Mouse (Mus musculus): ENCODE measurements around the gene Ly6g6c.

Gene Ly6g6c

GRCm38 (mm10) chr17:35048932-35049440, 16.2 kb upstream of the Ly6g6c start:
- in situ Hi-C loops (cut with MboI; ENCODE audit: low pct_unique_long_range_greater_than_20kb in 1 of 2, low sequenced_read_pairs in 2 of 2, unreplicated experiment in 1 of 2), result no loop called here

GRCm38 (mm10) chr17:35049561-35050016, 15.6 kb upstream of the Ly6g6c start, which contains the start of gene Clic1:
Gene Clic1 (plus strand): TSS chr17:35049966.
- in situ Hi-C loops (cut with MboI; ENCODE audit: low pct_unique_long_range_greater_than_20kb in 1 of 2, low sequenced_read_pairs in 2 of 2, unreplicated experiment in 1 of 2), result no loop called here

- in situ Hi-C loops (cut with MboI; ENCODE audit: low pct_unique_long_range_greater_than_20kb in 1 of 2, low sequenced_read_pairs in 2 of 2, unreplicated experiment in 1 of 2), result no loop called here
Measured at GRCm38 (mm10) chr17:35050126-35050750, 14.9 kb upstream of the Ly6g6c start.

- in situ Hi-C loops (cut with MboI; ENCODE audit: low pct_unique_long_range_greater_than_20kb in 1 of 2, low sequenced_read_pairs in 2 of 2, unreplicated experiment in 1 of 2), result no loop called here
Measured at GRCm38 (mm10) chr17:35051156-35052086, 13.8 kb upstream of the Ly6g6c start.

- in situ Hi-C loops (cut with MboI; ENCODE audit: low pct_unique_long_range_greater_than_20kb in 1 of 2, low sequenced_read_pairs in 2 of 2, unreplicated experiment in 1 of 2), result no loop called here
Measured at GRCm38 (mm10) chr17:35052271-35052798, 12.9 kb upstream of the Ly6g6c start.

GRCm38 (mm10) chr17:35055691-35056495, 9.3 kb upstream of the Ly6g6c start:
- in situ Hi-C loops (cut with MboI; ENCODE audit: low pct_unique_long_range_greater_than_20kb in 1 of 2, low sequenced_read_pairs in 2 of 2, unreplicated experiment in 1 of 2), result no loop called here

- in situ Hi-C loops (cut with MboI; ENCODE audit: low pct_unique_long_range_greater_than_20kb in 1 of 2, low sequenced_read_pairs in 2 of 2, unreplicated experiment in 1 of 2), result no loop called here
Measured at GRCm38 (mm10) chr17:35057090-35057489, 8.1 kb upstream of the Ly6g6c start.

- in situ Hi-C loops (cut with MboI; ENCODE audit: low pct_unique_long_range_greater_than_20kb in 1 of 2, low sequenced_read_pairs in 2 of 2, unreplicated experiment in 1 of 2), result no loop called here
Measured at GRCm38 (mm10) chr17:35058316-35058715, 6.9 kb upstream of the Ly6g6c start.

GRCm38 (mm10) chr17:35058911-35059892, 6.0 kb upstream of the Ly6g6c start, which contains the start of gene Ddah2:
Gene Ddah2 (plus strand): TSS chr17:35059035.
- in situ Hi-C loops (cut with MboI; ENCODE audit: low pct_unique_long_range_greater_than_20kb in 1 of 2, low sequenced_read_pairs in 2 of 2, unreplicated experiment in 1 of 2), result no loop called here

- in situ Hi-C loops (cut with MboI; ENCODE audit: low pct_unique_long_range_greater_than_20kb in 1 of 2, low sequenced_read_pairs in 2 of 2, unreplicated experiment in 1 of 2), result no loop called here
Measured at GRCm38 (mm10) chr17:35060071-35060470, 5.1 kb upstream of the Ly6g6c start.

GRCm38 (mm10) chr17:35060737-35061297, 4.4 kb upstream of the Ly6g6c start:
- in situ Hi-C loops (cut with MboI; ENCODE audit: low pct_unique_long_range_greater_than_20kb in 1 of 2, low sequenced_read_pairs in 2 of 2, unreplicated experiment in 1 of 2), result no loop called here

- in situ Hi-C loops (cut with MboI; ENCODE audit: low pct_unique_long_range_greater_than_20kb in 1 of 2, low sequenced_read_pairs in 2 of 2, unreplicated experiment in 1 of 2), result no loop called here
Measured at GRCm38 (mm10) chr17:35061299-35061698, 3.9 kb upstream of the Ly6g6c start.

- in situ Hi-C loops (cut with MboI; ENCODE audit: low pct_unique_long_range_greater_than_20kb in 1 of 2, low sequenced_read_pairs in 2 of 2, unreplicated experiment in 1 of 2), result no loop called here
Measured at GRCm38 (mm10) chr17:35063466-35063865, 1.7 kb upstream of the Ly6g6c start.

GRCm38 (mm10) chr17:35064378-35064877, 760 bp upstream of the Ly6g6c start:
- in situ Hi-C loops (cut with MboI; ENCODE audit: low pct_unique_long_range_greater_than_20kb in 1 of 2, low sequenced_read_pairs in 2 of 2, unreplicated experiment in 1 of 2), result no loop called here

GRCm38 (mm10) chr17:35066084-35066483, 896 bp downstream of the Ly6g6c start, which contains the start of gene Mpig6b:
Gene Mpig6b (minus strand): TSS chr17:35066184.
- in situ Hi-C loops (cut with MboI; ENCODE audit: low pct_unique_long_range_greater_than_20kb in 1 of 2, low sequenced_read_pairs in 2 of 2, unreplicated experiment in 1 of 2), result no loop called here

- in situ Hi-C loops (cut with MboI; ENCODE audit: low pct_unique_long_range_greater_than_20kb in 1 of 2, low sequenced_read_pairs in 2 of 2, unreplicated experiment in 1 of 2), result no loop called here
Measured at GRCm38 (mm10) chr17:35068213-35068914, 3.2 kb downstream of the Ly6g6c start.
